Mouse (Mus musculus) bone marrow macrophage, adult 2 months (primary cell): ENCODE measurements around the gene Pou2f2.

Source experiments
- CTCF ChIP-seq: IDR thresholded peaks from 2 replicates; pipeline ENCODE4 v1.5.1; 2012; ENCODE audit warnings: low read depth, mild to moderate bottlenecking, low read length, moderate library complexity
- POLR2A ChIP-seq: IDR thresholded peaks from 2 replicates; pipeline ENCODE4 v1.6.1; 2012; ENCODE audit warnings: mild to moderate bottlenecking, low read depth, low read length, borderline replicate concordance

- TF ChIP-seq POLR2A, result no peak
- no peak for TF ChIP-seq CTCF
Observed at GRCm38 (mm10) chr7:25206094-25206830, 26.7 kb upstream of the Pou2f2 start.
